Mouse (Mus musculus) stomach, embryonic 15.5 days (tissue): ENCODE results near the gene Pgpep1. TPM values are rescaled to one million over a fixed set of nuclear protein-coding genes. Genes with fewer than 3 reads are reported as not detected.
A peak's percentile ranks its signal among the peaks of the same experiment; 100 is the strongest.

Experiments used
- ATAC-seq: fragments of 200-750 bp; cut with Nextera tagmentation; 2 replicates; pipeline ENCODE4 v1.8.0; 2017; ENCODE audit warnings: low read depth, moderate number of reproducible peaks, moderate TSS enrichment; ENCODE audit not compliant: insufficient read depth, low FRiP score
- H3K27ac ChIP-seq: fragments of 300-500 bp; sonication (generic); 2 replicates; pipeline ENCODE4 v1.5.1; 2015; ENCODE audit warnings: mild to moderate bottlenecking, inconsistent platforms
- H3K27me3 ChIP-seq: fragments of 300-500 bp; sonication (generic); replicated peaks from 2 replicates; pipeline ENCODE4 v1.6.1; 2015; ENCODE audit warnings: inconsistent platforms
- H3K36me3 ChIP-seq: fragments of 300-500 bp; sonication (generic); 2 replicates; pipeline ENCODE4 v1.6.1; 2015; ENCODE audit warnings: inconsistent platforms
- H3K4me1 ChIP-seq: fragments of 300-500 bp; sonication (generic); 2 replicates; pipeline ENCODE4 v1.6.1; 2015; ENCODE audit warnings: inconsistent platforms
- H3K4me2 ChIP-seq: fragments of 300-500 bp; sonication (generic); 2 replicates; pipeline ENCODE4 v1.6.1; 2015; ENCODE audit warnings: mild to moderate bottlenecking, inconsistent platforms
- H3K4me3 ChIP-seq: fragments of 300-500 bp; sonication (generic); replicated peaks from 2 replicates; pipeline ENCODE4 v1.5.1; 2015; ENCODE audit warnings: inconsistent platforms
- H3K9ac ChIP-seq: fragments of 300-500 bp; sonication (generic); 2 replicates; pipeline ENCODE4 v1.6.1; 2015; ENCODE audit warnings: inconsistent platforms
- H3K9me3 ChIP-seq: fragments of 300-500 bp; sonication (generic); 2 replicates; pipeline ENCODE4 v1.6.1; 2016; ENCODE audit warnings: inconsistent platforms
- WGBS: fragments of 180-500 bp; shearing (Covaris S2); methylation state at CpG from one replicate; pipeline ENCODE4 v1.1.7; 2015; 5-methylcytosine and 5-hydroxymethylcytosine counted together
- polyA plus RNA-seq: library from polyadenylated mRNA; unstranded; fragments of >200 nt; fragmentation: Nextera tagmentation; extraction: Ambion mirVana; gene quantifications from 2 replicates; pipeline ENCODE4 v1.2.1, GENCODE M21; 2015

The Pgpep1 gene
- polyA plus RNA-seq, 1 experiment from 2014 or later = 49.9 TPM

DNA sequence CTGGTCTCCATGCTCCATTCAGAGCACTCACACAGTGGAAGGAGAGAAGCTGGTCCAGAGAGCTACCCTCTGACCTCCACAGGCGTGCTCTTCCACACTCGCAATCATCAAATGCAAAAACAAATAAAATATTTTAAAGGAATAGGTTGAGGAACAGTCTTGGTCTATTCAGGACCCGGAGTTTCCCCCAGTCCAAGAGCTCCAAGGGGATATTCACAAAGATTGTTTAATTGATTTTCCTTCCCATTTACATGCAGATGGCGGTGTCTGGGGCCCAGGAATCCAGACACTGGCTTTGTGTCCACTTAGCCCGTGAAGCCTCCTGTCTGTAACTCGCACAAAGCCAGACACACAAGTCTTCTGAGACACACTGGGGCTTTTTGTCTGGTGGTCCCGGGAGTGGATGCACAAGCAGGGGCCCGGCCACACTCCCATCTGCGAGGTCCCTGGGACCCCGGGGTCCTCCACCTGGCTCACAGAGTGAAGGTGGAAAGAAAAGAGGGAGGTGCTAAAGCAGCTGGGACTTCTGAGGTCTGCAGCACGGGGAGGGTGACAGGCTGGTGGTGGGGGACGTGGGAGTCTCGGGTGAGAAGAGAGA lies 3.9 kb downstream of the Pgpep1 start:
- H3K4me3 ChIP-seq = no peak overlapping the region
- ATAC-seq = no peak
- H3K27ac ChIP-seq = no peak overlapping the region; the same call in 1 of the 2 replicates
- H3K27me3 ChIP-seq = no peaks in the 10 kb centered on the region
- 64% methylated on average over 13 of the region's 13 CpGs for WGBS
- H3K4me2 ChIP-seq = no peak overlapping the region
- peaks cover 13% of the 10 kb centered on the region for H3K36me3 ChIP-seq
- no peak overlapping the region for H3K9ac ChIP-seq
- no peaks in the 10 kb centered on the region for H3K9me3 ChIP-seq
- H3K4me1 ChIP-seq = peaks cover 23% of the 10 kb centered on the region

DNA sequence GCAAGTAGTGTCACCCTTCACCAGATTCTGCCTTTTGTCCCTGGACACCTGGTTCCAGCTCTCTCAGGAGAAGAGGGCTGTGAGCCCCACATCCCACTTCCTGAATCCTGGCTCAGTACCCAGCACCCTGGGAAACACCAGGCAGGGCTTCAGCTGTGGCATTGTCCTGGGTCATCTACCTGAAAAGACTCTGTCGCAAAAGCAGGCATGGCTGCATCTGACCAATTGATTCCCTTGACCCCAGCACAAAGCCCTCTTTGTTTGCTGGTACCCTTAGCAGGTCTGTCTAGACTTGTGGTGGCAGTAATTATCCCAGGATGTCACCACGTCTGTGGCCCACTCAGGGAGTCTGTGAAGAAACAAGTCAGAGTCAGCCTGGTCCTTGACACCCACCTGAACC lies 4.7 kb downstream of the Pgpep1 start:
- ATAC-seq = no peak
- H3K27me3 ChIP-seq = no peaks in the 10 kb centered on the region
- no peak overlapping the region; the same call in 1 of the 2 replicates for H3K27ac ChIP-seq
- no peaks in the 10 kb centered on the region for H3K9me3 ChIP-seq
- H3K4me1 ChIP-seq = peaks cover 21% of the 10 kb centered on the region
- no peak overlapping the region for H3K4me3 ChIP-seq
- peaks cover 13% of the 10 kb centered on the region for H3K36me3 ChIP-seq
- H3K4me2 ChIP-seq = no peak overlapping the region
- 76% methylated on average over 2 of the region's 2 CpGs for WGBS
- no peak overlapping the region for H3K9ac ChIP-seq

DNA sequence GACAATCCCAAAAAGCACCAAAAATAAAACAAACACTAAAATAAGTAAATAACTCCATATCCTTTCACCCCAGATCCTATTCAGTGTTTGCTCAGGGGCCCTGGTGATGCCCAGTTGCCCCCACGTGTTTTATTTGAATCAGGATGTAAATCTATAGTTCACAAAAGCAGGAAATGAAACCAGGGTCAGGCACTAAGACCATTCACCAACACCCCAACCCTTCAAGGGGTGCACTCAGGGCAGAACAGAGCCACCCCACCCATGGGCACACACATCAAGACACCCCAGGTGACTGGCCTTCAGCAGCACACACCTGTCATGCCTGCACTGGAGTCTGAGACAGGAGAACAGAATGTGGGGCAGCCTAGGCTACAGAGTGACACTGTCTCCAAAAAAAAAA lies 6.1 kb downstream of the Pgpep1 start:
- Histone ChIP-seq H3K36me3 (peaks cover 13% of the 10 kb centered on the region), H3K4me1 (peaks cover 25% of the 10 kb centered on the region), H3K27me3 (no peaks in the 10 kb centered on the region), H3K9ac (no peak overlapping the region), H3K4me3 (no peak overlapping the region), H3K4me2 (no peak overlapping the region), H3K9me3 (no peaks in the 10 kb centered on the region), H3K27ac (no peak overlapping the region)
- WGBS = 64% methylated on average over 1 of the region's 1 CpGs
- ATAC-seq = no peak

DNA sequence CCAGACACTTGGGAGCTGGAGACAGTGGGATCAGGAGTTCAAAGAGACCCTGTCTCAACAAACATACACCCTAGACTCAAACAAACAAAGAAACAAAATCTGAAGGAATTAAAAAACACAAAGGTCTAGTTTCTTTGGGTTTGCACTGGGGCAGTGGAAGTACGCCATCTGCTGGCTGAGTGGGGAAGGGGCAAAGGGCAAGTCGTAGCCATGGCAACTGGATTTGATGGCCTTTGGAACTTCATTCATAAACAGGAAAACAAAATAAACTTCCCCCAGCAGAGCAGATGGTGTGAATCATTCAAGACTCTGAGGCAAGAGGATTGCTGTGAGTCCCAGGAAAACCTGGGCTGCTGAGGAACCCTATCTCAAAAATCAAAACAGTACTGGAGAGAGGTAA lies 7.0 kb downstream of the Pgpep1 start:
- Histone ChIP-seq H3K36me3 (peaks cover 13% of the 10 kb centered on the region), H3K9me3 (no peaks in the 10 kb centered on the region), H3K27me3 (no peaks in the 10 kb centered on the region), H3K27ac (no peak overlapping the region), H3K4me3 (no peak overlapping the region), H3K4me2 (no peak overlapping the region), H3K4me1 (peaks cover 24% of the 10 kb centered on the region), H3K9ac (no peak overlapping the region)
- ATAC-seq = no peak
- WGBS = 60% methylated on average over 2 of the region's 2 CpGs

DNA sequence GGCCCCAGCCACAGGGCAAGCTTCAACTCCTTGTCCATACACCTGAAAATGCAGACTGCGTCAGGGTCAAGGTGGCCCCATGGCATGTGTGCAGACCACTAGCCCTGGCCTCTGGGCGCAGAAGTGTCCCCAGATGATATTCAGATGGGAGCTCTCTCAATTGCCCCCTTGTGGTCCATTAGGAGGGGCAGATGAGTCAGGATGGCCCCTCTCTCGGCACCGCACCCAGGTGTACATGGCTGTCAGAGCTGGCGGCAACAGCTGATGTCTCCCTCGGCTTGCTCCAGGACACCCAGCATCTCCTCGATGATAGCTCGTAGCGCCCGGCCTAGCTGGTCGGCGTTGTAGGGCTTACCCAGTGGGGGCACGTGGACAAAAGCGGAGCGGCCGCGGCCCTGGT lies 9.8 kb downstream of the Pgpep1 start:
- Histone ChIP-seq H3K9ac (no peak overlapping the region), H3K4me1 (peaks cover 34% of the 10 kb centered on the region)
- no peak for ATAC-seq

DNA sequence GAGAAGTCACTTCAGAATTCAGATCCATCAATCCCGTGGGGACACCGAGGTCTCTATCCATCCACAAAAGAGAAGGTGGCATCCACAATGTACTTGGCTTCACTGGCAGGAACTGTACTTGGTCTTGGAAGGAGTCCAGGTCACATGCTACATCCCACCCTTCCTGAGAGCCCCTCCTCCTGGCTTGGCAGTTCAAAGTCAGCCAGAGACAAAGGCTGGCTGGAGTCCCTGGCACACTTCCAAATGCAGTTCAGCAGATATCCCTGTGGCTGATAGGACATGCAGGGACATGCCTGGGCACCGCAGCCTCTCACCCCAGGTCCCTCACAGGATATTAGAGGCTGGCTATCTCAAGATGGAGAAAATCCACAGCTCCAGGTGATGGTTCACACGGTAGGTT lies 10.9 kb downstream of the Pgpep1 start:
- Histone ChIP-seq H3K9ac (no peak overlapping the region), H3K4me2 (no peak overlapping the region), H3K27ac (peak overlapping the region; percentile 73), H3K4me3 (no peak overlapping the region), H3K36me3 (peaks cover 6% of the 10 kb centered on the region; the same call in 1 of the 2 replicates), H3K27me3 (no peaks in the 10 kb centered on the region), H3K9me3 (no peaks in the 10 kb centered on the region), H3K4me1 (peaks cover 34% of the 10 kb centered on the region)
- 51% methylated on average over 4 of the region's 4 CpGs for WGBS
- ATAC-seq = peak; percentile 79

More for the DNA sequence above, 9.8 kb downstream of the Pgpep1 start:
- Histone ChIP-seq H3K4me2 (no peak overlapping the region), H3K27me3 (no peaks in the 10 kb centered on the region), H3K27ac (no peak overlapping the region), H3K9me3 (no peaks in the 10 kb centered on the region), H3K36me3 (peaks cover 9% of the 10 kb centered on the region; the same call in 1 of the 2 replicates), H3K4me3 (no peak overlapping the region)
- WGBS = 92% methylated on average over 17 of the region's 17 CpGs

DNA sequence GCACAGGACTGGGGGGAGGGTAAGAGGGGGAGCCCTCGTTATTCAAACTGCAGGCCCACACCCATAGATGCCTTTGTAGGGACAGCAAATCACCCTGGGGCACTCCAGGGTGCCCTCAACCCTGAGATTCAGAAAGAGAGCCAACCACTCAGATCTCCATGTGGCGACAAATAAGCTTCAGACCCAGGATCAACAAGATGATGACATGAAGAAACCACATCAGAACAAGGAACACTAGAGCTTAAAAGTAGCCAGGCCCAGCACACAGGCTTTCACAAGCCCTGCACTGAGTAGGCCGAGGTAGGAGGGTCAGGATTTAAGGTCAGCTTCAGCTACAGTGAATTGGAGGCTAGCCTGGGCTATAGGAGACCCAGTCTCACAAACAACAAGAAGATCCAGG lies 11.3 kb downstream of the Pgpep1 start:
- Histone ChIP-seq H3K9ac (no peak overlapping the region), H3K4me3 (no peak overlapping the region), H3K27me3 (no peaks in the 10 kb centered on the region), H3K4me2 (no peak overlapping the region), H3K9me3 (no peaks in the 10 kb centered on the region), H3K4me1 (peaks cover 34% of the 10 kb centered on the region), H3K36me3 (peaks cover 6% of the 10 kb centered on the region; the same call in 1 of the 2 replicates), H3K27ac (peak overlapping the region; percentile 73)
- ATAC-seq = no peak
- WGBS = 36% methylated on average over 3 of the region's 3 CpGs

DNA sequence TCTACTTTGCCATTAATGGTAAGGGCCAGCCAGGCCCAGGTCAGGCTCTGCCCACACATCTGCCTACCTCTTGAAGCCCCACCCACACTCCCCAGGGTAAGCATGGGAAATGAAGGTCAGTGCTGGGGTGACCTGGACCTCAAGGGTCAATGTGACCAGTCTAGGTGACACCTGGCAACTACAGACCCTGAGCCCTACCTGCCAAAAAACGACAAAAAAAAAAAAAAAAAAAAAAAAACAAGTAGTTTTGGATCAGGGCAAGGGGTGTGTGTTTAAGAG lies 12.1 kb downstream of the Pgpep1 start:
- H3K4me2 ChIP-seq = no peak overlapping the region
- H3K4me3 ChIP-seq = no peak overlapping the region
- ATAC-seq = no peak
- WGBS = 30% methylated on average over 1 of the region's 1 CpGs
- H3K27me3 ChIP-seq = no peaks in the 10 kb centered on the region
- H3K27ac ChIP-seq = peak overlapping the region; percentile 73; the same call in 1 of the 2 replicates
- H3K4me1 ChIP-seq = peaks cover 34% of the 10 kb centered on the region
- peaks cover 6% of the 10 kb centered on the region; the same call in 1 of the 2 replicates for H3K36me3 ChIP-seq
- no peak overlapping the region for H3K9ac ChIP-seq
- H3K9me3 ChIP-seq = no peaks in the 10 kb centered on the region

DNA sequence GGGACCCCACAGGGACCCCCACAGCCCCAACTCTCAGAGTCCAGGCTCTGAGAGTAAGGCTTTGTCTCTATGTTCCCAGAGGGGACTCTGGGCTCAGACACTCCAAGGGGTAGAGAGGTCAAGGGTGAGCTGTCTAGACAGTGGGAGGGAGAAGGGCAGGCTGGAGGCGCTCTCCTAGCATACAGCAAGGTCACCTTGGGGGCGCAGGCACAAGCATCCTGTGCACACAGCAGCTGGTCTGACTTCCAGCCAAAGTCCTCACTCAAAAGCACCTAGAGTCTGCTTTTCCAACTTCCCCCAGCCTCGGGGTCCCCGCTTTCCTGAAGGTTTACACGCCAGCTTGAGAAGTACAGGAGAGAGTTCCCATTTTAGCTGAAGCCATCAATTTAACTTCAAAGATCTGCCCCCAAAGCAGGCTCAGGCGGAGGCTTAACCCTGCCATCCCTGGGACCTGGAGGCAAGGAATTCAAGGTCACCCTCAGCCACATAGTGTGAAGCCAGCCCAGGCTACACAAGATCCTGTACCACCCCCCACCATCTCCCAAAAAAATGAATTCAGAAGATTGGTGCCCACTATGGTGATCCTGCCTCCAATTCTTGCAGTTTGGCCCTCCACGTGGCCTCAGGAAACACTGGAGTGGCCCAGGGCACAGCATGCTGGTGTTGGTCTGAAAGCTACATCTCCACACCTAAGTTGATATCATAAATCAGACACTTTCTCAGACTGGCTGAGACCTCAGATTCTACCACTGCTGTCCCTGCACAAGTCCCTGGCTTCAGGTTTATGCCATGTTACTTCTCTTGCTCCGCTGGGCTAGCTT lies 12.6 kb downstream of the Pgpep1 start:
- WGBS = 43% methylated on average over 8 of the region's 8 CpGs
- Histone ChIP-seq H3K9me3 (no peaks in the 10 kb centered on the region), H3K9ac (no peak overlapping the region), H3K36me3 (peaks cover 6% of the 10 kb centered on the region; the same call in 1 of the 2 replicates), H3K4me3 (no peak overlapping the region), H3K4me1 (peaks cover 34% of the 10 kb centered on the region), H3K27me3 (no peaks in the 10 kb centered on the region), H3K4me2 (no peak overlapping the region), H3K27ac (peak overlapping the region; percentile 73; the same call in 1 of the 2 replicates)
- no peak for ATAC-seq

DNA sequence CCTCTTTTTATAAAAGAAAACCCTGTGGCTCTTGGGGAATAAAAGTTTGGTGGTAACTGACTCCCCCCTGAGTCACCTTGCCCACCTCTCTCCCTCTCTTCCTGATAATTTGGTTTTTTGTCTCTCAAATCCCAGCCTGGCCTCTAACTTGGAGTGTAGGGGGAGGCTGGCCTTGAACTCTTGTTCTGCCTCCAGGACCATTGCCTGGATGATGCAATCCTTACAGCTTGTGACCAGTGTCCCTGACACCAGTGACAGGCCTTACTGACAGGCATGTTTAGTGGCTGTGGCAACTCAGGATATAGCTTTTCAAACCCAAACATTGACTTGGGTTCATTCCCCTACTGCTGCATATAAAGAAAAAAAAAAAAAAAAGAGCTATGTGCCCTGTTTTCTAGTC lies 13.4 kb downstream of the Pgpep1 start:
- no peak overlapping the region for H3K27ac ChIP-seq
- no peak overlapping the region for H3K9ac ChIP-seq
- ATAC-seq = no peak
- no peaks in the 10 kb centered on the region for H3K9me3 ChIP-seq
- H3K4me3 ChIP-seq = no peak overlapping the region
- peaks cover 34% of the 10 kb centered on the region for H3K4me1 ChIP-seq
- H3K36me3 ChIP-seq = peaks cover 1% of the 10 kb centered on the region; the same call in 1 of the 2 replicates
- no peak overlapping the region for H3K4me2 ChIP-seq
- no peaks in the 10 kb centered on the region for H3K27me3 ChIP-seq

DNA sequence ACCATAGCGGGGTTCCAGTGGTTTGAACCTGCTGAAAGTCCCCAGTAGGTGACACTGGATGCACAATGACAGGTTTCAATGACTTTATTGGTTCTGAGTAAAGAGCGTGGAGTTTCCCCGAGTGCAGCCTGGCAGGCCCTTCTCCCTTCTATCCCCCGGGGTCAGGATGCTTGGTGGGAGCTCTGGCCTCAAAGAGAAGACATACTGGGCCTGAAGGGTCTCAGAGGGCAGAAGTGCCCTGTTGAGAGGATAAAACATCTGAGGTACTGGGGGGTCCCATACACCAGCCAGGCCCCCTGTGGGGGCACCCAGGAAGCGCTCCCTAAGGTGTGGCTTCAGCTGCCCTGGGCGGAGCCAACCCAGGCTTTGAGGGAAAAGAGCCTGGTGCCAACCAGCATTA lies 13.8 kb downstream of the Pgpep1 start:
- no peaks in the 10 kb centered on the region for H3K36me3 ChIP-seq
- no peaks in the 10 kb centered on the region for H3K9me3 ChIP-seq
- H3K9ac ChIP-seq = no peak overlapping the region
- no peaks in the 10 kb centered on the region for H3K27me3 ChIP-seq
- no peak overlapping the region for H3K27ac ChIP-seq
- H3K4me2 ChIP-seq = no peak overlapping the region
- no peak overlapping the region for H3K4me3 ChIP-seq
- no peak for ATAC-seq
- peaks cover 34% of the 10 kb centered on the region for H3K4me1 ChIP-seq
- 81% methylated on average over 6 of the region's 6 CpGs for WGBS

DNA sequence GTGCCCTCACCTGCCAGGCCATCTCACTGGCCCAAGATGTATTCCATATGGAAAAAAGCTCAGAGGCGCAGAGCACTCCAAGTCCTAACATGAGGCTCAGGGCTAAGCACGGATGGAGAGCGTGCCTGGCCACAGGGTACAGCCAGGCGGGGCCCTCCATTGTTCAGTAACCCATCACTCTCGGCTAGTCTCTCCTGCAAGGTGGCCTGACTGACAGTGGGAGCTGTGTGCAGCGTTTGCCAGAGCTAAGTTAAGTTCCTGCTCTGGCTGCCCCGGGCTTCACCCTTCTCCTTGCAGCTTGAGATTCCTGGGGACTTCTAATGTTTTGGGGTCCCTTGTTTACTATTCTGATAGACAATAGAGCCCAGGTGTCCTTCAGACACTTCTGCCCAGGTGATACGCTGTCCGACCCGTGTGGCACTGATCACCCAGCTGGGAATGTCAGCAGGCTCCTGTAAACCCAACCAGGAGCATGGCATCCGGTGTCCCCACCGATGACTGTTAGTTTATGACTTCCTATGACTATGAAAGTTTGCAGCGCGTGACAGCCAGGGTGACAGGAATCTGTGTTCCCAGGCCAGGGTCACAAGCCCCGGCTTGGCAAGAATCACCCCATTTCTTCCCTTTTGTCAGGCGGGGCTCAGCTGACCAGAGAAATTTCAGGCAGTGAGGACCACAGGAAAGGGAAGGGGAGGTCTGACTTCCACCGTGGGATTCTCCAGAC lies 14.5 kb downstream of the Pgpep1 start:
- no peak overlapping the region for H3K4me3 ChIP-seq
- no peak overlapping the region for H3K9ac ChIP-seq
- 49% methylated on average over 17 of the region's 17 CpGs for WGBS
- ATAC-seq = no peak
- H3K27me3 ChIP-seq = no peaks in the 10 kb centered on the region
- H3K9me3 ChIP-seq = no peaks in the 10 kb centered on the region
- no peaks in the 10 kb centered on the region for H3K36me3 ChIP-seq
- H3K4me1 ChIP-seq = peaks cover 34% of the 10 kb centered on the region
- no peak overlapping the region for H3K27ac ChIP-seq
- no peak overlapping the region for H3K4me2 ChIP-seq
